Mouse (Mus musculus): ENCODE data around the gene Nceh1.

GRCm38 (mm10) chr3:27280280-27280749, 97.5 kb downstream of the Nceh1 start:
- TF ChIP-seq POLR2A (IDR thresholded peaks at IDR 0.05; ENCODE audit: control insufficient read depth, low read depth, low read length): no peak
- no peak for TF ChIP-seq CTCF (IDR thresholded peaks at IDR 0.05; ENCODE audit: control insufficient read depth, insufficient read depth, insufficient replicate concordance, low read depth, low read length)

All from testis, adult 2 months (tissue).